Mouse (Mus musculus) cerebellum, adult 2 months (tissue): Measurements from ENCODE around the gene Banf1. TPM values are rescaled to one million over a fixed set of nuclear protein-coding genes. Genes with fewer than 3 reads are reported as not detected.
"Not testable (repeated sequence)": the region's sequence is repeated elsewhere in the genome, so short reads cannot be mapped to it uniquely, and the experiment has no call there.

Experiments used
- DNase-seq, 2 experiments: peaks; one replicate each; pipeline ENCODE4 v3.0.0; 2021
- H3K27ac ChIP-seq: fragments of 200-500 bp; 2 replicates; pipeline ENCODE4 v1.5.1; 2012; ENCODE audit warnings: low read length, control low read depth, inconsistent platforms; ENCODE audit not compliant: insufficient read depth
- H3K27me3 ChIP-seq: fragments of 200-500 bp; 2 replicates; pipeline ENCODE4 v1.6.1; 2012; ENCODE audit warnings: inconsistent platforms, mild to moderate bottlenecking, low read length, moderate library complexity; ENCODE audit not compliant: control insufficient read depth, insufficient read depth
- H3K4me1 ChIP-seq: fragments of 200-500 bp; 2 replicates; pipeline ENCODE4 v1.6.1; 2011; ENCODE audit warnings: low read length; ENCODE audit not compliant: control insufficient read depth, insufficient read depth
- H3K4me3 ChIP-seq: fragments of 200-500 bp; replicated peaks from 2 replicates; pipeline ENCODE3; 2011; ENCODE audit warnings: mild to moderate bottlenecking, low read depth, low read length, control low read depth; ENCODE audit not compliant: insufficient read depth
- CTCF ChIP-seq: fragments of 200-500 bp; IDR thresholded peaks from 2 replicates; pipeline ENCODE4 v1.5.1; 2011; ENCODE audit warnings: low read depth, mild to moderate bottlenecking, control low read depth, low read length, moderate library complexity, borderline replicate concordance; ENCODE audit not compliant: insufficient read depth
- POLR2A ChIP-seq: fragments of 200-500 bp; IDR thresholded peaks from 2 replicates; pipeline ENCODE4 v1.6.1; 2011; ENCODE audit warnings: low read length, control low read depth, borderline replicate concordance; ENCODE audit not compliant: insufficient read depth
- WGBS: fragments of 180-500 bp; shearing (Covaris S2); methylation state at CpG from one replicate; pipeline ENCODE4 v1.1.7; 2018; 5-methylcytosine and 5-hydroxymethylcytosine counted together
- polyA plus RNA-seq: library from polyadenylated mRNA; depleted of rRNA; stranded (reverse); fragments of >200 nt; gene quantifications from 2 replicates; pipeline ENCODE4 v1.2.3, GENCODE M21; 2012

Gene Banf1
- polyA plus RNA-seq, 1 experiment: 88.7 TPM

DNA sequence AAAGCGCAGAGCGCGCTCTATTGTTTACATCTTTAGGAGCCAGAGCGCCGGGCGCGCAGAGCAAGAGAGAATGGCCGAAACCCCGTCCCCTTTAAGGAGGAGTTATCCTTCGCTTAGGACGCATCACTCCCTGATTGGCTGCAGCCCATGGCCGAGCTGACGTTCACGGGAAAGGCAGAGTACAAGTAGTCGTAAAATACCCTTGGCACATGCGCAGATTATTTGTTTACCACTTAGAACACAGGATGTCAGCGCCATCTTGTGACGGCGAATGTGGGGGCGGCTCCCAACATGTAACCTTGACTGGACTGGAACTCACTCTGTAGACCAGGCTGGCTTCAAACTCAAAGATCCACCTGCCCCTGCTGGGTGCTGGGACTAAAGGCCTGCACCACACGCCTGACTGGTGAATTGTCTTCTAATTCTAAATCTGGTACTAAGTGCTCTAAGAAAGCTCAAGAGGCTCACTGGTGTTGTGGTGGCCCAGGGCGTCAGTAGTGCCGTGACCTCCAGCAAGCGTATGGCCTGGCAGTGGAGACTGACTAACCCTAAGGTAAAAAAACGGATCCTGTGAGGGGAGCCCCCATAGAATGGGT, 39.7 kb upstream of the Banf1 start:
- DNase-seq: peak; percentile 65 to 77
- TF ChIP-seq POLR2A: peak; percentile 70
- 3% methylated on average over 25 of the region's 25 CpGs for WGBS
- Histone ChIP-seq H3K4me3 (peak overlapping the region; percentile 85), H3K27ac (peak overlapping the region; percentile 97), H3K4me1 (peaks cover 11% of the 10 kb centered on the region)
- H3K27me3 ChIP-seq: not testable (repeated sequence)

DNA sequence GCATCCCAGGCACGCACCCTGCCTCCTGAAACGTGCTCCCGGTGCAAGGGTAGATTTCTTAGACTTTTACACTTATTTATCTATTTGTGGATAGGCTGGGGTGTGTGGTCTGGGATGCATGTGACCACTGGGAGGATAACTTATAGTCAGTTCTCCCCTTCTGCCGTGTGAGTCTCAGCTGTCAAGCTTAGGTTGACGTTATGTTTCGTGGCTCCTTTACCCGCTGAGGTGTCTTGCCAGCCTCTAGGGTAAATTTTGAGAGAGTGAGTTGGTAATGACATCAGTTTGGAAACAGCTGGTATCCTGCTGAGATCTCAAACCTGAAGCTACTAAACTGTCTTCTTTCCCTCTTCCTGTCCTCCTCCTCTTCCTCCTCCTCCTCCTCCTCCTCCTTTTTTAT, 39.0 kb upstream of the Banf1 start:
- H3K27ac ChIP-seq: peak overlapping the region; percentile 51
- WGBS: 11% methylated on average over 7 of the region's 7 CpGs
- no peak for TF ChIP-seq CTCF
- TF ChIP-seq POLR2A: no peak

DNA sequence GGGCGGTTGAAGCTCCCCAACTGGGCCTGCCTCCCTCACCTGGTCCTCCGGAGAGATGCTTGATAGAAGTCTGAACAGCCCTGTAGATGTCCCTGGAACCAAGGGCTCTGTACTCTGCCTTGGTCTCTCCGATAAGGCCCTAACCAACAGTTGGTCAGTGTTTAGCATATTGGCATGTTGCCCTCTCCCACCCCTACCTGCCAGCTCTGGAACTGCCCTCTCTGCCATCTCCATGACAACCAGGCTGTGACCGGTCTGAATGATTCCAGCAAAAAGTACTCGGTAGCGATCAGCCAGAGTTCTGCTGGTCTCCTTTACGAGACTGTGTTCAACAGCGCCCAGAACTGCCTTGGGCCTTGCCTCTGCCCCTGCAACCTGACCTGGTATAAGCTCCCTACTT, 35.3 kb upstream of the Banf1 start, which contains the start of gene Tsga10ip:
TSS of gene Tsga10ip (minus strand) at position 234 of the 400 bp plus-strand sequence.
- TF ChIP-seq CTCF: no peak
- TF ChIP-seq POLR2A: no peak
- H3K4me1 ChIP-seq: peaks cover 13% of the 10 kb centered on the region
- DNase-seq: peak; percentile 25 to 30
- peak within 1 kb of the TSS; percentile 68; the same call in 1 of the 2 replicates for H3K27ac ChIP-seq
- H3K27me3 ChIP-seq: no peaks in the 10 kb centered on the region
- H3K4me3 ChIP-seq: no peak within 1 kb of the TSS
- 29% methylated on average over 8 of the region's 8 CpGs for WGBS

More for the DNA sequence above, 39.0 kb upstream of the Banf1 start:
- DNase-seq: no peak
- H3K4me1 ChIP-seq: peaks cover 13% of the 10 kb centered on the region
- no peaks in the 10 kb centered on the region for H3K27me3 ChIP-seq
- H3K4me3 ChIP-seq: peak overlapping the region; percentile 62

DNA sequence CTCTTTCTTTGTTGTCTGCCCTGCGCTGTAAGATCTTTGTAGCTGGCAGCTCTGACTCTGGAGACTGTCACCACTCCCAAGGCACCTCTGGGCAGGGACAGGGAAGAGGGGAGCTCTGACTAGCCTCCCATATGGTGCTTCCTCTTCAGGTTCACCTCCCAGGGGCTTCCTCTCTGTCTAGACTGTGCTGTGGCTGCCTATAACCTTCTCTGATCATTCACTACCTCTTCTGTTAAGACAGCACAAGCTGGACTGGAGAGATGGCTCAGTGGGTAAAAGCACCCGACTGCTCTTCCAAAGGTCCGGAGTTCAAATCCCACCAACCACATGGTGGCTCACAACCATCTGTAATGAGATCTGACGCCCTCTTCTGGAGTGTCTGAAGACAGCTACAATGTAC, 34.1 kb upstream of the Banf1 start:
- not testable (repeated sequence) for H3K4me3 ChIP-seq, DNase-seq, H3K27ac ChIP-seq, H3K27me3 ChIP-seq
- H3K4me1 ChIP-seq: peaks cover 13% of the 10 kb centered on the region
- WGBS: 70% methylated on average over 4 of the region's 4 CpGs

DNA sequence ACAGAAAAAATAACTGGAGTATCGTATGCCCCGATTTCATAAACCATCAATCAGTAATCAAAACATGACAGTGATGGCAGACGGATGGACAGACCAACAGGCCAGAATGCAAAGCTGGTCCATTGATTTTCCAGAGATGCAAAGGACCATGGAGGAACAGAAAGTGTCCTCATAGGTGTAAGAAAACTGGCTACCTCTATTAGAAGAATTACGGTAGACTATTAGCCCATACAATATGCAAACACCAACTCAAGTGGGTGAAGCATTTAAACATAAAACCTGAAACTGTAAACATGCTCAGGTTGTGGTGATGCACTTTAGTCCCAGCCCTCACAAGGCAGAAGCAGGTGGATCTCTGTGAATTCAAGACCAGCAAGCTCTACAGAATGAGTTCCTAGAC, 28.4 kb upstream of the Banf1 start:
- DNase-seq: no peak
- Histone ChIP-seq H3K4me1 (peaks cover 18% of the 10 kb centered on the region; the same call in 1 of the 2 replicates), H3K27ac (no peak overlapping the region), H3K27me3 (no peaks in the 10 kb centered on the region), H3K4me3 (no peak overlapping the region)
- 82% methylated on average over 4 of the region's 4 CpGs for WGBS
- no peak for TF ChIP-seq CTCF
- TF ChIP-seq POLR2A: no peak

DNA sequence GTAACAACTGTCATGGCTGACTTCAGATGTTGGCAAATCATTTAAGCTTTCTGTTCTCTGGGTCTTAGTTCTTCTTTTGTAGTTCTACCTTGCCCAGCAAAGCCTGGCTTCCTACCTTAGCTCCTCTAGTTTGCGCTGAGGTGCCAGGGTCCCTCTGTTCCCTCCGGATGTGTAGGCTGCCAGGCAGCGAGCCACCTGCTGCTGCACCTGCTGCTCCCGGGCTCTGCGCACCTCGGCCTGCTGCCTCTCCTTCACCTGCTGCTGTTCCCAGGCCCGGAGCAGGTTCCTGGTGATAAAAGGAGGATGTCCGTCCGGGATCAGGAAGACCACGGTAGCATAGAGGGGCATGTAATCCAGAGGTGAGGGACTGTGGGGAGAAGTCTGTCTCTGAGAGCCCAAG, 27.2 kb upstream of the Banf1 start:
- Histone ChIP-seq H3K27ac (peak overlapping the region; percentile 35), H3K27me3 (no peaks in the 10 kb centered on the region), H3K4me3 (no peak overlapping the region), H3K4me1 (peaks cover 22% of the 10 kb centered on the region; the same call in 1 of the 2 replicates)
- DNase-seq: peak; percentile 66 to 73
- WGBS: 7% methylated on average over 10 of the region's 10 CpGs
- TF ChIP-seq POLR2A (no peak), CTCF (no peak)

DNA sequence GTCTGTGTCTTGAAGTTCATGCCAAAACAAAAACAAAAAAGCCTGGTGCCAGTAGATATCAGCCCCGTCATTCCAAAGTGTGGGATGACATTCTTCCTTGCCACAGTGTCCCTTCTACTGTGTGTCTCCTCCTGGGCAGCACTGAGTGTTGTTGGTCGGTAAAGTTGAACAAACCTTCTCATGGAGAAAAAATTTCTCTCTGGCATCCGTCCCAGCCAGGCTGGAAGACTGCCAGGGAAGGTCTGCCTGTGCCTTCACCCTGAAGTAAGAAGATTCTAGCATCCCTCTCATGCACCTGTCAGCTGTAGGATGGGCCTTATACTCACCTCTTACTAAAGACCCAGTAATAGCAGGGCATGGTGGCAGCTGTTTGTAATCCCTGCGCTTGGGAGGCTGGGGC, 25.9 kb upstream of the Banf1 start:
- peak; percentile 74 to 79 for DNase-seq
- Histone ChIP-seq H3K27me3 (no peaks in the 10 kb centered on the region), H3K4me1 (peaks cover 22% of the 10 kb centered on the region; the same call in 1 of the 2 replicates), H3K27ac (no peak overlapping the region), H3K4me3 (no peak overlapping the region)
- WGBS: 15% methylated on average over 4 of the region's 4 CpGs
- TF ChIP-seq POLR2A (no peak), CTCF (no peak)

DNA sequence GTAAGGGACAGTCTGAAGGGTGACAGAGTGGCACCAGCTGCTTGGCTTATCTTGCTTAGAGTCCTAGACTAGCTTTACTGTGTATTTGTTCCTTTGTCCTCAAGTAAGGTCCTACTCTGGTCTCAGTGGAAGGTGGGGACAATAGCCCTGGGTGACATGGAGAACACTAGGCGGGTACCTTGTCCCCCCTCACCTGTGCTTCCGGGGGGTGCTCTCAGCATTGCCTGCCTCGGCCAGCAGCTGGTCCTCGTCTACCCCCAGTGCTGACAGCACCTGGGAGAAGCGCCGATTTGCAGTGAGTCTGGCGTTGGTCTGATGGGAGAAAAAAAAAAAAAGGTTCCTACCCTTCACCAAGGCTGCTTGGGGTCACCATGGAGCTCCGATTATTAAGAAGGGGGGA, 23.4 kb upstream of the Banf1 start:
- Histone ChIP-seq H3K27ac (no peak overlapping the region), H3K27me3 (no peaks in the 10 kb centered on the region), H3K4me1 (peaks cover 26% of the 10 kb centered on the region), H3K4me3 (no peak overlapping the region)
- WGBS: 82% methylated on average over 8 of the region's 8 CpGs
- DNase-seq: no peak
- TF ChIP-seq POLR2A (no peak), CTCF (no peak)
